Mouse (Mus musculus) retina, postnatal 7 days (tissue): ENCODE results near the gene Cnr2.

Experiments used
- DNase-seq: peaks from one replicate; pipeline ENCODE4 v3.0.0-alpha.2; 2012; ENCODE audit warnings: low read depth, low spot score

The Cnr2 gene

DNA sequence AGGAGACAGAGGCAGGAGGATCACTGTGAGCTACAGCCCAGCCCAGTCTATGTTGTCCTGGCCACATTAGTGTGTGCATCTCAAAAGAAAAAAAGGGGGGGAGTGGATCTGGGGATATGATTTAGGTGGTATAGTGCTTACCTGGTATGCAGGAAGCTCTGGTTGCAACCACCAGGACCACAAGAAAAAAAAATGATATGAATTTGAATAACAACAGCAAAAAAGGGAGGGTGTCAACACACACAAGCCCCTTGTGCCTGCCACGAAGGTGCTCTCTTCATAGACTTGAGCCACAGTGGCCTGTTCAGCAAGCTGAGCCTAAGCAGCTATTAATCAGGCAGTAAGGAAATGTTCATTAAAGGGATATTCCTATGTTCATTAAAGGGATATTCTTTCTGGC, 9.6 kb downstream of the Cnr2 start:
- no peak for DNase-seq

DNA sequence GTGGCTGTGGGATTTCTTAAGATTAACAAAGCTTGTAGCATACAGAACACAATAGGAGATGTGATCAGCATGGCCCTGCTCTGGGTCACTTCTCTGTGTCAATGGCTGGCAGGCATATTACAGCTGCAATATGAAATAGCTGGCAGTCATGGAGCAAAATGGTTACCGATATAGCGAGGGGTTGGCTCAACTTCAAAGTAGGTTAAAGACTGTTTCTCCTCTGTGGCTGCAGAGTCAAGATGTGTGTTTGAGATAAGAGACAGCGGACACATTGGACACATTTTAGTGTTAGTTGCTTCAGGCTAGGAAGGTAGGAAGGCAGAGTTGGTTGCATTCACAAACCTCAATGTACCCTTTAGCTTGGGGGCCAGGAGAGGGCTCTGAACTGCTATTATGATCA, 11.4 kb downstream of the Cnr2 start:
- no peak for DNase-seq

GRCm38 (mm10) chr4:135909326-135910066, 14.3 kb downstream of the Cnr2 start:
- DNase-seq = no peak

DNA sequence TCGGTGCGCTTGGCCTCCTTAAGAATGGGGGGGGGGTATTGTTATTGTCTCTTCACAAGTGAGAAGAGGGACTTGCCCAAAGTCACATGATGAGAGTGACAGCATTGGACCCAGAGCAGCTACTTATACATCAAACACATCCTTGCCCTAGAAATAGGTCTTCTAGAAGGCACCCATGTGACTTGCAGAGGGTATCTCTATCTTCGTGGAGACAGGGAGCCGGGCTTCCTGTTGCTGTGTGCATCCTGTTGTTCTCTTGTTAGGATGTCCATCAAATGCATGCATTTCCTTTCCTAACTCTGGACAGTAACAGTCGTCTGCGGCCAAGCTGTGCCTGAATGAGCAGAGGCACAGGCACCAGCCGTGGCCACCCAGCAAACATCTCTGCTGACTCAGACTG, 16.3 kb downstream of the Cnr2 start:
- DNase-seq = no peak

DNA sequence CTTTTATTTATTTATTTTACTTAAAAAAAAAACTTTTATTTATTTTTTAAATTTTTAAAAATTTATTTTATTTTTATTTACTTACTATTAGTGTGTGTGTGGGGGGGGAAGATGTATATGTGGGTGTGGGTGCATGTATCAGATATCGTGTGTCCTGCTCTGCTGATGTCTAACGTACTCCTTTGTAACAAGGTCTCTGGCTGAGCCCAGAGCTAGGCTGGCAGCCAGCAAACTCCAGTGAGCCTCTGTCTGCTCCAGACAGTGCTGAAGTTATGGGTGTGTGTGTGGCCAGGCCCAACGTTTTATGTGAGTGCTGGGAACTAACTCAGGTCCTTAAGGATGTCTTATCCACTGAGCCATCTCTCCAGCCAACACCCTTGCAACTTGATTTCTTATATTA, 17.0 kb downstream of the Cnr2 start:
- no peak for DNase-seq

GRCm38 (mm10) chr4:135912835-135913234, 17.6 kb downstream of the Cnr2 start:
- DNase-seq = peak; percentile 54

DNA sequence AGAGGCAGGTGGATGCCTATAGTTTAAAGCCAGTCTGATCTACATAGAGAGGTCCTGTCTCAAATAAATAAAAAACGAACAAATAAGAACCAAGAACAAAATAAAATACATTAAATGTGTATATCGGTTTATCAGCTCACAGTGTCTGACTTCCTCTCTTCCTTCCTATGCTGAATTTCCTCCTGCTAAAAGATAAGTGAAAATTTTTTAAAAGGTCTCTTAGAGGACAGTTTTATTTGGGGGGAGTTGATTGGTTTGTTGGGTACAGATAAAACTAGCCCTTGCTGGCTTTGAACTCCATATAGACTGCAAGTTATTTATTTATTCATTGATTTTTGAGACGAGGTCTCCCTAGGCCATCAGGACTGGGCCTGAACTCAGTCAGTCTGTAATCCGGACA, 18.2 kb downstream of the Cnr2 start:
- DNase-seq = no peak

- no peak for DNase-seq
These were observed 23.6 kb downstream of the Cnr2 start for GRCm38 (mm10) chr4:135918635-135919279.

DNA sequence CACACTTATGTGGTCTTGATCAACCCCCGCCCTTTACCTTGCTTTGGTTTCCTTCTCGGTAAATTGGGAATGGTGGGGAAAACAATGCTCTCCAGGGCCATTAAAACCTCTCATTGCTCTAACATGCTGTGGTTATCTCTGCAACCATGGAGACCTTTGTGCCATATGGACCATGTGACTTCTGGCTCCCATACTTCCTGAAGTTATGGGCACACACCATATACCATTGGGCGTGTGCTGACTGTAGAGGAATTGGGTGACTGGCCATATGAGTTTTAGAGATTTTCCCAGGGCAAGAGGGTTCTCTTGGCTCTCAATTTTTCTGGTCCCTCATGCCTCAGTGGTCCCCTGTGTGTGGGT, 24.1 kb downstream of the Cnr2 start:
- no peak for DNase-seq

DNA sequence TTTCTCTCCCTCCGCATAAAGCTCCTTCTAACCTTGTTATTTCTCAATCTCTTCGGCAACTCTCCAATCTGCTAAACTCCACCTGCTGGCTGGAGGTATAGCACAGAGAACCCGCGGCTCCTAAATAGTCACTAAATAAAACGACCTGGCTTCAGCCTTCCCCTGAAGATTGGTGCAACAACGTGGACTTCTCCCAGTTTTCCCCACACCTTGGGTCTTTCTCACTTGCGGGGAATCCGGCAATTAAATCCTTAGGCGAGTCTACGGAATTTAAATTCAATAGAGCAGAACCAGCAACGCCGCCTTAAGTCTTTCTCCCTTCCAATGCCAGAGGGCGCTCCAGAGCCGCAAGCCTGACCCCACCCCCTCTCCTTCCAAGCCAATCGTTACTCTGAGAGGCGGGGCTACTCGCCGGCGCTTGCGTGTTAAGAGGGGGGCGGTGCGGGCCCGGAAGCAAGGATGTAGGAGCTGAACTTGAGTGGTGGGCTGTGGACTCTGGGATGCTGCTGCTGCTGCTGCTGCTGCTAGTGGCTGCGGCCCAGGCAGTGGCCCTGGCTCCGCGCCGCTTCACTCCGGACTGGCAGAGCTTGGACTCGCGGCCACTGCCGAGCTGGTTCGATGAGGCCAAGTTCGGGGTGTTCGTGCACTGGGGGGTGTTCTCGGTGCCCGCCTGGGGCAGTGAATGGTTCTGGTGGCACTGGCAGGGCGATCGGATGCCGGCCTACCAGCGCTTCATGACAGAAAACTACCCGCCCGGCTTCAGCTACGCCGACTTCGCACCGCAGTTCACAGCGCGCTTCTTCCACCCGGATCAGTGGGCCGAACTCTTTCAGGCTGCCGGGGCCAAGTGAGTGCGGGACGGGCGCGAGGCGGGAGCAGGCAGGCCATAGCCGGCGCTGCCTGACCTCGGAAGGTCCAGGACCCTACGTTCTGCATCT, 25.4 kb downstream of the Cnr2 start, which contains the start of gene Fuca1:
Fuca1 (plus strand) TSS at position 432 of the 938 bp plus-strand sequence.
- DNase-seq = peak; percentile 95

DNA sequence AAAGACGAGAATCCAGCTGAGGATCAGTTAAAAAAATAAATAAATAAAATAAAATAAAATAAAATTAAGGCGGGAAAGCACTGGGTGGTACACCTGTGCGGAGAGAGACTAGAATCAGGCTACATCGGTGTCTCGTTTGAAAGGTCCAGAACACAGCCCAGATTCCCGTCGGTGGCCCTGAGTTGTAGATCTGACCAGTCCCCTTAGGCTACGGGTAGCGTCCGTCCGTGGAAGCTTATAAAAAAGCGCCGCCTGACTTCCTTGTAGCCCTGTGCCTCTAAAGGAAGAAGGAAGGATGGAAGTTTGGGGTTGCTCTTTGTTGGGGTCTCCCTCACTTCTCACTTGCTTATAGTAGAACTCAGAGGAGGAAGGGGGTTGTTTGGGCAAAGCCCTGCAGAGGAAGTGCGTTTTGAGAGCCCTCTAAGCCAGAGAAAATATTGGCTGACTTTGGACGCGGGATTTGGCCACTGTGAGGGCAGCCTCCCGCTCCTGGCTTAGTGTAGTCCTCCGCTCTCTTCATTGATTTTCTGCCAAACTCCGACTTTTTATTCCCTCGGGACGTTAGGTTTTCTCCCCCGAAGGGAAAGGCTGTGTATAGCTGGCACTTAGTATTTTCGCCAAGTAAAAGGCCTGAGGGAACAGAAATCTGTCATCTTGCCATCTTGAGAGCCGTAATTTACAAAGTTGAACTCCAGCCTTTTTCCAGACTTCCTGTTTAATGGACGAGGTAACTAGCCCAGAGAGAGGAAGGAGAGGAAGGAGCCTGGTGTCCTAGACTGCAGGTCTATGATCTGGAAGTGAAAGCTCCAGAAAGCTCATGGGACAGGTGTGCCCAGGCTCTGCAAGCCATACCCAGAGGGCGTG, 26.3 kb downstream of the Cnr2 start:
- DNase-seq = no peak

DNA sequence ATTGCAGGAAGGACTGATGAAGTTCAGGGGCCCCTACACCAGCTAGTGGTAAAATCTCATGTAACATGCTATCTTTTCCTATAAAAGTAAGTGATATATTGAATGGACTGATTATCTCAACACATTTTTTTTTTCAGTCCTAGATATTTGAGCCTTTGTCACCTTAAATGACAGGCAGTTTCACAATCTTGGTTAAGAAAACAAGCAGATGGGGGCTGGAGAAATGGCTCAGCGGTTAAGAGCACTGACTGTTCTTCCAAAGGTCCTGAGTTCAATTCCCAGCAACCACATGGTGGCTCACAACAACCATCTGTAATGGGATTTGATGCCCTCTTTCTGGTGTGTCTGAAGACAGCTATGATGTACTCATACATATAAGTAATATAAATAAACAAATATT, 27.0 kb downstream of the Cnr2 start:
- no peak for DNase-seq

GRCm38 (mm10) chr4:135924418-135924817, 29.2 kb downstream of the Cnr2 start:
- DNase-seq = no peak

DNA sequence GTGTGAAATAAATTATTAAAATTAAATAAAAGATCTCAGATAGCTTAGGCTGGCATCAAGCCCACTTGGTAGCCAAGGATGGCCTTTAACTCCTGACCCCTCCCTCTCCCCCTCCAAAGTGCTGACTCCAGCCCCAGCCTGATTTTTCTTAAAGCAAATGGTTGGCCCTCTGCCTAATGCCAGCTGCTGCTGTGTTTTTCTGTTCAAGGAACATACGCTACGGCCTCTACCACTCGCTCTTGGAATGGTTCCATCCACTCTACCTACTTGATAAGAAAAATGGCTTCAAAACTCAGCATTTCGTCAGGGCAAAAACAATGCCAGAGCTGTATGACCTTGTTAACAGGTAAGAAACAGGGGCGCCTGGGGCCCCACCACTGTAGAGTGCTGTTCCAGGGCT, 30.1 kb downstream of the Cnr2 start:
- DNase-seq = no peak

GRCm38 (mm10) chr4:135926195-135926808, 31.1 kb downstream of the Cnr2 start:
- DNase-seq = no peak

- DNase-seq = no peak
These were observed 31.7 kb downstream of the Cnr2 start for GRCm38 (mm10) chr4:135926861-135927260.

GRCm38 (mm10) chr4:135928376-135928775, 33.2 kb downstream of the Cnr2 start:
- no peak for DNase-seq

- DNase-seq = no peak
These were observed 34.2 kb downstream of the Cnr2 start for GRCm38 (mm10) chr4:135929405-135929804.

DNA sequence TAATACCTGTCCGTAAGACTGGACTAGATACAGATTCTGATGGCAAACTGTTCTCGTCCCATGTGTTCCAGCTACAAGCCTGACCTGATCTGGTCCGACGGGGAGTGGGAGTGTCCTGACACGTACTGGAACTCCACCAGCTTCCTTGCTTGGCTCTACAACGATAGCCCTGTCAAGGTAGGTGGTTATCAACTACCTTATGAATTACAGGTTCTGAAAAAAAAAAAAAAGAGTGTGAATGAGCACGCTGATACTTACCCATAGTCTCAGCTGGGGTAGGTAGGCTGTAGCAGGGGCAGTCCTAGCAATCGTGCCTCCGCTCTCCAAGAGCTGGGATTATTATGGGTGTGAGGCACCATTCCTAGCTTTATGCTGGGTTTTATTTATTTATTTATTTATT, 34.6 kb downstream of the Cnr2 start:
- no peak for DNase-seq

- DNase-seq = no peak
These were observed 35.0 kb downstream of the Cnr2 start for GRCm38 (mm10) chr4:135930239-135930638.

- no peak for DNase-seq
These were observed 36.6 kb downstream of the Cnr2 start for GRCm38 (mm10) chr4:135931832-135932231.
